Mouse (Mus musculus) midbrain, embryonic 15.5 days (tissue): ENCODE measurements around the gene Actr5. TPM values are rescaled to one million over a fixed set of nuclear protein-coding genes. Genes with fewer than 3 reads are reported as not detected.

Source experiments
- ATAC-seq: fragments of 200-750 bp; cut with Nextera tagmentation; replicated peaks from 2 replicates; pipeline ENCODE4 v1.8.0; 2017; ENCODE audit warnings: moderate TSS enrichment
- H3K27ac ChIP-seq: fragments of 300-500 bp; sonication (generic); 2 replicates; pipeline ENCODE4 v1.5.1; 2015; ENCODE audit warnings: mild to moderate bottlenecking, inconsistent platforms
- H3K27me3 ChIP-seq: fragments of 300-500 bp; sonication (generic); replicated peaks from 2 replicates; pipeline ENCODE4 v1.6.1; 2015; ENCODE audit warnings: inconsistent platforms
- H3K36me3 ChIP-seq: fragments of 300-500 bp; sonication (generic); replicated peaks from 2 replicates; pipeline ENCODE4 v1.6.1; 2015; ENCODE audit warnings: inconsistent platforms
- H3K4me1 ChIP-seq: fragments of 300-500 bp; sonication (generic); 2 replicates; pipeline ENCODE4 v1.6.1; 2015; ENCODE audit warnings: inconsistent platforms
- H3K4me2 ChIP-seq: fragments of 300-500 bp; sonication (generic); 2 replicates; pipeline ENCODE4 v1.6.1; 2015; ENCODE audit warnings: inconsistent platforms, mild to moderate bottlenecking, moderate library complexity
- H3K4me3 ChIP-seq: fragments of 300-500 bp; sonication (generic); 2 replicates; pipeline ENCODE4 v1.5.1; 2015; ENCODE audit warnings: mild to moderate bottlenecking, inconsistent platforms
- H3K9ac ChIP-seq: fragments of 300-500 bp; sonication (generic); 2 replicates; pipeline ENCODE4 v1.6.1; 2015; ENCODE audit warnings: mild to moderate bottlenecking, inconsistent platforms
- H3K9me3 ChIP-seq: fragments of 300-500 bp; sonication (generic); 2 replicates; pipeline ENCODE4 v1.6.1; 2016; ENCODE audit warnings: inconsistent platforms
- WGBS: fragments of 180-500 bp; shearing (Covaris S2); methylation state at CpG from one replicate; pipeline ENCODE4 v1.1.7; 2015; ENCODE audit warnings: mixed read lengths; 5-methylcytosine and 5-hydroxymethylcytosine counted together
- polyA plus RNA-seq: library from polyadenylated mRNA; unstranded; fragments of >200 nt; fragmentation: Nextera tagmentation; extraction: Ambion mirVana; gene quantifications from 2 replicates; pipeline ENCODE4 v1.2.1, GENCODE M21; 2015

Actr5 gene
- 11.7 and 12.8 TPM in 2 replicates for polyA plus RNA-seq

- Histone ChIP-seq H3K9ac (peak within 1 kb of the TSS; percentile 61), H3K4me3 (peak within 1 kb of the TSS; percentile 66), H3K27me3 (no peaks in the 10 kb centered on the region), H3K9me3 (no peaks in the 10 kb centered on the region), H3K4me2 (peak within 1 kb of the TSS; percentile 68), H3K27ac (peak within 1 kb of the TSS; percentile 88), H3K4me1 (peaks cover 18% of the 10 kb centered on the region), H3K36me3 (no peaks in the 10 kb centered on the region; the same call in 1 of the 2 replicates)
- 0% methylated on average over 39 of the region's 39 CpGs for WGBS
- peak; percentile 92 for ATAC-seq
Observed at GRCm38 (mm10) chr2:158624718-158625222, at the start of gene Actr5. Actr5 (plus strand) TSS chr2:158624888.

DNA sequence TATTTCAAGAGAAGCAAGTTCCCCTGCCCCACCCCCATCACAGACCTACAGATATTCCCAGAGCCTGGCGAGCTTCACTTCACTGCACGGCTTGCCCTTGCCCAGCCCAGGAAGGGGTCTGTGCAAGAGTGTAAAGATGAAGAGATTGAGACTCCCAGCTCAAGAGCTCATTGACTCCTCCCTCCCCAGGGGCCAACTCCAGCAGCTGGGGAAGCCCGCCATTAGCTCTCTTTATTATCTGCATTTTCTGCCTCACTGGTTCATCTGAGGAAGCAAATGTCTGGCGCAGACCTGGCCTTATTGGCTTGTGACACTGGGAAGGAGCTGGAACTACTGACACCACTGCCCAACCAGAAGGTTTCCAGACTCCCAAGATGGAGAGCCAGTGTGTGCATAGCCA is 44.7 kb upstream of the Actr5 start:
- ATAC-seq = no peak
- Histone ChIP-seq H3K4me2 (no peak overlapping the region), H3K4me3 (no peak overlapping the region), H3K4me1 (peaks cover 9% of the 10 kb centered on the region), H3K27ac (no peak overlapping the region), H3K9ac (no peak overlapping the region), H3K27me3 (no peaks in the 10 kb centered on the region), H3K9me3 (no peaks in the 10 kb centered on the region), H3K36me3 (no peaks in the 10 kb centered on the region)
- 35% methylated on average over 4 of the region's 4 CpGs for WGBS

- Histone ChIP-seq H3K9ac (no peak overlapping the region), H3K27me3 (no peaks in the 10 kb centered on the region), H3K4me2 (no peak overlapping the region), H3K27ac (0 out of 2 replicates have a peak overlapping the region, but pooled peaks have one; percentile 38), H3K4me3 (no peak overlapping the region), H3K4me1 (peaks cover 24% of the 10 kb centered on the region), H3K9me3 (no peaks in the 10 kb centered on the region), H3K36me3 (no peaks in the 10 kb centered on the region)
- 11% methylated on average over 12 of the region's 12 CpGs for WGBS
- ATAC-seq = no peak
Observed at GRCm38 (mm10) chr2:158584621-158585358, 39.9 kb upstream of the Actr5 start.

GRCm38 (mm10) chr2:158588524-158589271 is 36.0 kb upstream of the Actr5 start:
- Histone ChIP-seq H3K4me3 (no peak overlapping the region), H3K9me3 (no peaks in the 10 kb centered on the region), H3K27ac (peak overlapping the region; percentile 68), H3K36me3 (no peaks in the 10 kb centered on the region), H3K27me3 (no peaks in the 10 kb centered on the region), H3K4me2 (no peak overlapping the region), H3K4me1 (peaks cover 22% of the 10 kb centered on the region), H3K9ac (no peak overlapping the region)
- ATAC-seq = peak; percentile 59
- 21% methylated on average over 8 of the region's 8 CpGs for WGBS

DNA sequence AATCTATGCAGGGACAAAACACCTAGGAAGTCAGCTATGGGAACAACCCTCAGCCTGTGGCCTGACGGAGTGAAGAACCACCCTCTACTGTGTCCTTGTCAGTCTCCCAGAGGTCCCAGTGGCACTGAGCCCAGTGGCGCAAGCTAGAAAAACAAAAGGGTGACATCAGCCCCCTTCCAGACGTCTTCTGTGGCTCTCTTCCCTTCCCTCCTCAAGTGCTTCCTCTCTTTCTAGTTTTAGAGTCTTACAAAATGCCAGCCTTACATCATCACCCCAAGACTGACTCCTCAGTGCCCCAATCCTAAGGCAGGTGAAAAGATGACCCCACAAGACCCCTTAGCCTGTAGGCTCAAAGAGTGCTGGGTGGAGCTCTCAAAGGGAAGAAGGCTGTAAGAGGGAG is 34.2 kb upstream of the Actr5 start:
- Histone ChIP-seq H3K36me3 (no peaks in the 10 kb centered on the region), H3K9ac (no peak overlapping the region), H3K4me2 (no peak overlapping the region), H3K4me1 (peaks cover 23% of the 10 kb centered on the region), H3K27ac (no peak overlapping the region), H3K9me3 (no peaks in the 10 kb centered on the region), H3K4me3 (no peak overlapping the region), H3K27me3 (no peaks in the 10 kb centered on the region)
- ATAC-seq = no peak
- 61% methylated on average over 3 of the region's 3 CpGs for WGBS

GRCm38 (mm10) chr2:158591286-158591685 is 33.4 kb upstream of the Actr5 start:
- Histone ChIP-seq H3K27ac (no peak overlapping the region), H3K36me3 (no peaks in the 10 kb centered on the region), H3K4me3 (no peak overlapping the region), H3K4me2 (no peak overlapping the region), H3K4me1 (peaks cover 28% of the 10 kb centered on the region), H3K9me3 (no peaks in the 10 kb centered on the region), H3K27me3 (no peaks in the 10 kb centered on the region), H3K9ac (no peak overlapping the region)
- peak; percentile 48; the same call in 1 of the 2 replicates for ATAC-seq
- 44% methylated on average over 5 of the region's 5 CpGs for WGBS

GRCm38 (mm10) chr2:158593371-158593770 is 31.3 kb upstream of the Actr5 start:
- peaks cover 24% of the 10 kb centered on the region for H3K4me1 ChIP-seq
- no peak for ATAC-seq
- H3K36me3 ChIP-seq = no peaks in the 10 kb centered on the region
- WGBS = 89% methylated on average over 4 of the region's 4 CpGs
- H3K27me3 ChIP-seq = no peaks in the 10 kb centered on the region
- H3K4me3 ChIP-seq = no peak overlapping the region
- no peaks in the 10 kb centered on the region for H3K9me3 ChIP-seq
- H3K4me2 ChIP-seq = no peak overlapping the region
- no peak overlapping the region for H3K27ac ChIP-seq
- H3K9ac ChIP-seq = no peak overlapping the region

DNA sequence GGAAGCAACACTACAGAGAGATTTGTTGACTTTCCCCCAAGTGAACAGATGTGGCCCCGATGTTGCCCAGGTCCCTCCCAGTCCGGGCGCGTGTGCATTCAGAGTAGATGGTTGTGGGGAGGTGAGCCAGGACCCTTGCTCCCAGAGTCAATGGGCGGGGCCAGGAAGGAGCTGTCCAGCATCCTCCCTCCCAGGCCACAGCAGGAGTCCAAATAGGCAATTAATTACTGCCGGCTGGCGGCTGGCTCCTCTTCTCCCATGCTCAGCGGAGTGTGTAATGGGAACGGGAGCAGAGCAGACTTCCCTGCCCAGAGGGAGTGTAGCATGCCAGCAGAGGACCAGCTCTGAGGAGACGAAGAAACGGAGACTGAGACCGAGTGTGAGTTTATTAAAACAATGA is 29.6 kb upstream of the Actr5 start:
- WGBS = 0% methylated on average over 12 of the region's 12 CpGs
- peak; percentile 59; the same call in 1 of the 2 replicates for ATAC-seq
- Histone ChIP-seq H3K9me3 (no peaks in the 10 kb centered on the region), H3K9ac (peak overlapping the region; percentile 3; the same call in 1 of the 2 replicates), H3K27me3 (no peaks in the 10 kb centered on the region), H3K4me3 (no peak overlapping the region), H3K36me3 (no peaks in the 10 kb centered on the region), H3K4me2 (peak overlapping the region; percentile 37), H3K27ac (peak overlapping the region; percentile 65), H3K4me1 (peaks cover 24% of the 10 kb centered on the region)

- H3K27ac ChIP-seq = peak overlapping the region; percentile 65
- H3K4me3 ChIP-seq = no peak overlapping the region
- H3K9ac ChIP-seq = peak overlapping the region; percentile 3; the same call in 1 of the 2 replicates
- ATAC-seq = no peak; the same call in 1 of the 2 replicates
- H3K4me1 ChIP-seq = peaks cover 27% of the 10 kb centered on the region
- no peaks in the 10 kb centered on the region for H3K36me3 ChIP-seq
- peak overlapping the region; percentile 37 for H3K4me2 ChIP-seq
- H3K9me3 ChIP-seq = no peaks in the 10 kb centered on the region
- 9% methylated on average over 7 of the region's 7 CpGs for WGBS
- no peaks in the 10 kb centered on the region for H3K27me3 ChIP-seq
Observed at GRCm38 (mm10) chr2:158595577-158595976, 29.1 kb upstream of the Actr5 start.

- H3K27me3 ChIP-seq = no peaks in the 10 kb centered on the region
- H3K27ac ChIP-seq = no peak overlapping the region
- H3K9ac ChIP-seq = no peak overlapping the region
- H3K4me1 ChIP-seq = peaks cover 30% of the 10 kb centered on the region
- no peaks in the 10 kb centered on the region for H3K36me3 ChIP-seq
- no peaks in the 10 kb centered on the region for H3K9me3 ChIP-seq
- WGBS = 76% methylated on average over 1 of the region's 1 CpGs
- H3K4me3 ChIP-seq = no peak overlapping the region
- H3K4me2 ChIP-seq = no peak overlapping the region
- ATAC-seq = no peak
Observed at GRCm38 (mm10) chr2:158596803-158597202, 27.9 kb upstream of the Actr5 start.

DNA sequence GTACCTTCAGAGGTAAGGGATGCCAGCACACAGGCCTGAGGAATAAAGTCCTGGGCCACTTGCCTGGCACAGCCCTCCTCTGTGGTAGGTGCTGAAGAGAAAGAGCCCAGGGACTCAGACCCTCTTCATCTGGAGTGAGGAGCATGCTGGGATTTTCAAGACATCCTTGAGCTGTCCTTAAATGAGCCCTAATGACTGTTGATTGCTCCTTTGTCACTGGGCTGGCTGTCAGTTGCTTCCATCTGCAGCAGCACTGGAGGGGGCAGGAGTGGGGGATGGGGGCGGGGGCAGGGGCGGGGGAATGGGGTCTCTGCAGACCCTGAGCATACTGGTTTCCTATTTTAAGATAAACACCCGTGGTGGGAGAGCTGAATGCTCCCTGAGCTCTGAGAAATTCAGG is 24.2 kb upstream of the Actr5 start:
- Histone ChIP-seq H3K9ac (no peak overlapping the region), H3K4me3 (no peak overlapping the region), H3K27me3 (0 out of 2 replicates have a peak, but pooled peaks cover 4% of the 10 kb centered on the region), H3K4me2 (no peak overlapping the region), H3K36me3 (no peaks in the 10 kb centered on the region), H3K27ac (no peak overlapping the region), H3K9me3 (no peaks in the 10 kb centered on the region), H3K4me1 (peaks cover 36% of the 10 kb centered on the region)
- 24% methylated on average over 3 of the region's 3 CpGs for WGBS
- no peak for ATAC-seq

- Histone ChIP-seq H3K4me2 (no peak overlapping the region), H3K4me1 (peaks cover 38% of the 10 kb centered on the region), H3K9me3 (no peaks in the 10 kb centered on the region), H3K36me3 (no peaks in the 10 kb centered on the region), H3K4me3 (no peak overlapping the region), H3K9ac (no peak overlapping the region), H3K27me3 (0 out of 2 replicates have a peak, but pooled peaks cover 4% of the 10 kb centered on the region), H3K27ac (no peak overlapping the region)
- ATAC-seq = no peak
- WGBS = 90% methylated on average over 1 of the region's 1 CpGs
Observed at GRCm38 (mm10) chr2:158601326-158601725, 23.4 kb upstream of the Actr5 start.
